Mouse (Mus musculus) frontal cortex, adult (tissue): ENCODE measurements around the gene Rad51c.
"Not testable (repeated sequence)": the region's sequence is repeated elsewhere in the genome, so short reads cannot be mapped to it uniquely, and the experiment has no call there.

Source experiments
- ATAC-seq: cut with Nextera tagmentation; 2 replicates; pipeline ENCODE4 v1.9.2; 2017; ENCODE audit warnings: mild to moderate bottlenecking, moderate library complexity, mixed read lengths; ENCODE audit not compliant: low TSS enrichment

Rad51c gene

GRCm38 (mm10) chr11:87432447-87432846 lies 27.7 kb upstream of the Rad51c start:
- no peak for ATAC-seq

GRCm38 (mm10) chr11:87431813-87432212 lies 27.1 kb upstream of the Rad51c start:
- not testable (repeated sequence) for ATAC-seq

GRCm38 (mm10) chr11:87430374-87430773 lies 25.6 kb upstream of the Rad51c start:
- no peak for ATAC-seq

DNA sequence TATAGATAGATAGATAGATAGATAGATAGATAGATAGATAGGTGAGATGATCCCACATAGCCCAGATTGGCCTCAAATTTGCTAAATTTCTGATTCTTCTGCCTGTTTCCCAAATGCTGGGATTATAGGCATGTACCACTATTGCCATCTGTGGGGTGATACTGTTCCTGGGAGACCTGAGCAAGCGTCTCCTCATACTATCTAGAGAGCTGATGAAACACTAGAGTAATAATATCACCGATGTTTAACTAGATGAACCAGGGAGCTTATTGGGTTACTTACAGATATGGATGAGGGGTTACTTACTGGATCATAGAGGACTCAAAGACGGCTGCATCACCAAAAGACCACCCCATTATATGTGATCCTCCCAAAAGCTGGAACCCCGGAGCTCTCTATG lies 24.6 kb upstream of the Rad51c start:
- ATAC-seq = no peak

GRCm38 (mm10) chr11:87428051-87428673 lies 23.4 kb upstream of the Rad51c start:
- ATAC-seq = no peak

DNA sequence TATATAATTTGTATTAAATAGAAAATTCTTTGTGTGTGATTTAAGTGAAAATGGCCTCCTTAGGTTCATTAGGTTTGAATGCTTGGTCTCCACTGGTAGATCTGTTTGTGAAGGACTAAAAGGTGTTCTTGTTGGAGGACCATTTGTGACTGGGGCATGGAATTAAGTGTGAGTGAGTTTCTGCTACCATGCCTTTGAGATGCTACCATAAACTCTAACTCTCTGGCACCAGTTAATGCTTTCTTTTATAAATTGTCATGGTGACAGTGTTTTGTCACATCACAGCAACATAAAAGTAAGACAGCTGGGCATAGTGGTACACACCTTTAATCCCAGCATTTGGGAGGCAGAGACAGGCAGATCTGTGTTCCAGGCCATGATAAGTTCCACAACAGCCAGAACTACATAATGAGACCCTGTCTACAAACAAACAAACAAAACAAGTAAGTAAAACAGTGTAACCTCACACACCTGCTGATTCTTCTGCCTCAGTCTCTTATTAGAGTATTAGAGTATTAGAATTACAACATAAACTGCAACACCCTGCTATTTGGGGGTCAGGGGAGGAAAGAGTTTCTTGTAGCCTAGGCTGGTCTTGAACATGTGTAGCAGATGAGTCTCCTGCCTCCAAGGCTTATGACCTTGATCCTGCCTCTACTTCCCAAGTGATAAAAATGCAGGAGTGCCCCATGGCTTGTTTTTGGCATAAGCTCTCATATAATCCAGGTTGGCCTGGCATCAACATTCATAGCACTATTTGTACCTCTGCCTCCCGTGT lies 22.7 kb upstream of the Rad51c start:
- ATAC-seq = no peak

DNA sequence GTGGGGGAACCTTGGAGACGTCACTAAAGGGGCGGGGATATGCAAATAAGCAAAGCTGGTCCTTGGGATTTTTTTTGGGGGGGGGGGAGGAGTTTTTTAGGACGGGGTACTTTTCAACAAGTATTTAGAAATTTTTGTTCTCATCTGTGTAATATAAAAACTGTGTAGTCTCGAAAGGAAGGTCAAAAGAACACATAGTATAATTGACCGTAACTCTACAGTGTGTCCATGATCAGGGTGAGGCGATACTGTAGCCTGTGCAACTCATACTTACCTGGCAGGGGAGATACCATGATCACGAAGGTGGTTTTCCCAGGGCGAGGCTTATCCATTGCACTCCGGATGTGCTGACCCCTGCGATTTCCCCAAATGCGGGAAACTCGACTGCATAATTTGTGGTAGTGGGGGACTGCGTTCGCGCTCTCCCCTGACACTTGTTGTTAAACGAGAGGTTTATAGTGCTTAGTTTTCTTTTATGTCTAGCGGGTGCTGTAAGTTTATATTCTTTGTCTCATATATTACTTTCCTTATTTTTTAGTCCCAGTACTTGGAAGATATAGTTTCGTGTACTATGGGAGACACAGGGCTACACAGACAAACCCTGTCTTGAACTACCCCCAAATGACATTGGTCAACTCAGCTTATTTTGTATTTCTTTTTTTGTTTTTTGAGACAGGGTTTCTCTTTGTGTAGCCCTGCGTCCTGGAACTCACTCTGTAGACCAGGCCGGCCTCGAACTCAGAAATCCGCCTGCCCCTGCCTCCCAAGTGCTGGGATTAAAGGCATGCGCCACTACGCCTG lies 21.9 kb upstream of the Rad51c start:
- peak; percentile 89 for ATAC-seq

GRCm38 (mm10) chr11:87426121-87426449 lies 21.3 kb upstream of the Rad51c start:
- no peak for ATAC-seq

DNA sequence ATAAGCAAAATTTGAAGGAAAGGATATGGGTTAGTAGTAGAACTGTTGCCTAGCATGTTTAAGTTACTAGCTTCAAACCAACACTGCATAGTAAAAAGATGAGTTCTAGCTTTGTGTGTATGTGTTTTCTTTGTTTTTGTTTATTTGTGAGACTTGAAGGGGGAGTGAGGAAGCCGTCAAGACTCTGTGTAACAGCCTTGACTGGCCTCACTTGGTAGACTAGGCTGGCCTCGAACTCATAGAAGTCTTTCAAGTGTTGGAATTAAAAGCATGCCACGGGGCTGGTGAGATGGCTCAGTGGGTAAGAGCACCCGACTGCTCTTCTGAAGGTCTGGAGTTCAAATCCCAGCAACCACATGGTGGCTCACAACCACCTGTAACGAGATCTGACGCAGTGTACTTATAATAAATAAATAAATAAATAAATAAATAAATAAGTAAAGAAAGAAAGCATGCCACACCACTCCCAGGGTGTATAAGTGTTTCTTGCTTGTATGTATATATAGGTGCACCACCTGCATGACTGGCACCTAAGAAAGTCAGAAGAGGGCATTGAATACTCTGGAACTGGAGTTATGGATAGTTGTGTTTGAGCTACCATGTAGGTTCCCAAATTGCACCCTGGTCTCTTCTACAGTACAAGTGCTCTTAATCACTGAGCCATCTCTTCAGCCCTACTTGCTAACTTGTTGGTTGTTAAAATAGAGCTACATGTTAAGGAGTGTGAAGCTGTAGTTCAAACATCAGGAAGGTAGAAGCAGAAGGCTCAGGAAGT lies 19.0 kb upstream of the Rad51c start:
- ATAC-seq = no peak

GRCm38 (mm10) chr11:87422511-87423340 lies 18.0 kb upstream of the Rad51c start:
- ATAC-seq = peak; percentile 82

DNA sequence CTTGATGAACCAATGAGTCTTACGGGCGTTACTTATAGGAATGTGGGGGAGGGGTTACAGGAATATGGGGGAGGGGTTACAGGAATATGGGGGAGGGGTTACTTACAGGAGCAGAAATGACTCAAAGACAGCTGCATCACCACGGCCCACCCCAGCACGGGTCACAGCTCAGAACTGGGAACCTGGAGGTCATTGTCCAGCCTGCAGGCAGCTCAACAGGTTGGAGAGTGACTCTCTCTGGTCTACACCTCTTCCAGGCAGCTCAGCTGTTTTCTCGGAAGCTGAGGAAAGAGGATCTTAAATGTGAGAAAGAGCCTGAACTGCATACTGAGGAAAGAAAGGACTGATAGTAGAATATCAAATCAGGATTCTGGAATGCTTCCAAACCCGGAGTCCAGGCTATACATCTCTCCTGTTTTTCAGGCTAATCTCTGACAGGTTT lies 17.0 kb upstream of the Rad51c start:
- ATAC-seq = no peak

- ATAC-seq = no peak
Measured at GRCm38 (mm10) chr11:87420861-87421260, 16.1 kb upstream of the Rad51c start.

GRCm38 (mm10) chr11:87416120-87416519 lies 11.4 kb upstream of the Rad51c start:
- ATAC-seq = no peak

DNA sequence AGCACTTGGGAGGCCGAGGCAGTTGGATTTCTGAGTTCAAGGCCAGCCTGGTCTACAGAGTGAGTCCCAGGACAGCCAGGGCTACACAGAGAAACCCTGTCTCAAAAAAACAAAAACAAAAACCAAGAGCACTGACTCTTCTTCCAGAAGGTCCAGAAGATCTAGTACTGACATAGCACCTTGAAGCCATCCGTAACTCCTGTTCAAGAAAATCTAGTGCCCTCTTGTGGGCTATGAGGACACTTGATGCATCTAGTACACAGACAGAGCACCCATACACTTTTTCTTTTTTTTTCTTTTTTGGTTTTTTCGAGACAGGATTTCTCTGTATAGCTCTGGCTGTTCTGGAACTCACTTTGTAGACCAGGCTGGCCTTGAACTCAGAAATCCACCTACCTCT lies 8.7 kb upstream of the Rad51c start:
- not testable (repeated sequence) for ATAC-seq

DNA sequence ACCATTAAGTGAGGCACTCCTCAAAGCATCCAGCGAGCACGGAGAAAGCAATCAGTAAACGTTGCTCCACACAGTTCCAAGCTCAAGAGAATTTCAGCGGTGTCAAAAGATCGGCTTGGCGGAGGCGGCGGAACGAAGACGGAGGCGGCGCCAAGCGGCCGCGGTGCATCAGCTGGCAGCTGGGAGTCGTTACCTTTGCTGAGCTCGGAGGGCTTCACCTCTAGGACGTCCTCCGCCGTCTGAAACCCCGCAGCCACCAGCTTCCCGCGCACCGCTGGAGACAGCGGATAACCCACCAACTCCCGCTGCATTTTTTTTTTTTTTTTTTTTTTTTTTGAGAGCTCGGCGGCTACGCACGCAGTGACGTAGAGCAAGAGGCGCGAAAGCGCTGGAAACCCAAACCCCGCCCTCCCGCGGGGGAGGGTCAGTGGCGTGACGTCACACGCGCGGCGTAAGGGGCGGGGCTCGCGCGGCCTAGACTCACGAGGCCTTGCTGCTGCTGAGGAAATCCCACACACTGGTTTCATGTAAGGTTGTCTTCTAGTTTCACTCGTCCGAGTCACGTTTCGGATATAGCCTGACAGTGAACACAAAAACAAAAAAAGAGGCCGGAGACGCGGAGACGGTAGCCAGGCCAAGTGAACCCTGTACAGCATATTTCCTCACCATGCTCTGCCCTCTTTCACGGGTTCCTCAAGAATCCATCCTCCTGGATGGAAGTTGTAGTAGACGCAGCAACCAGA lies 472 bp downstream of the Rad51c start:
- ATAC-seq = peak; percentile 79

- ATAC-seq = no peak
Measured at GRCm38 (mm10) chr11:87398402-87398801, 6.4 kb downstream of the Rad51c start.

- peak; percentile 62; the same call in 1 of the 2 replicates for ATAC-seq
Measured at GRCm38 (mm10) chr11:87393855-87394254, 10.9 kb downstream of the Rad51c start.

DNA sequence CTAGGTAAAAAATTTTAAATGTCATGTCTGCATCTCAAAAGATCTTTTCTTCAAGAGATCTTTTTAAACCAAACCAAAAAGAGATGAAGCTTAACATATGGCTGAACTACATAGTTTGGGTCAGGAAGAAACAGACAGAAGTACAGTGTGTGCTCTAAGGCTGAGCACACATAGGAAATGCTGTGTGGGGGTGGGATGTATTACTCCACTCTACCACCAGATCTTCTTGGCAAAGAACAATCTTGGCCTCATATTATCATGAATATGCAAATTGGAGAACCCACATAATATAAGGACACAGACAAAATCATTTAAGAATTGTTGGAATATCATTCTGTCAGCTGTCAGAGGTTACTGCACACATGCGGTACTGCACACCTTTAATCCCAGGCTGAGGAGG lies 19.1 kb downstream of the Rad51c start:
- ATAC-seq = peak; percentile 81

DNA sequence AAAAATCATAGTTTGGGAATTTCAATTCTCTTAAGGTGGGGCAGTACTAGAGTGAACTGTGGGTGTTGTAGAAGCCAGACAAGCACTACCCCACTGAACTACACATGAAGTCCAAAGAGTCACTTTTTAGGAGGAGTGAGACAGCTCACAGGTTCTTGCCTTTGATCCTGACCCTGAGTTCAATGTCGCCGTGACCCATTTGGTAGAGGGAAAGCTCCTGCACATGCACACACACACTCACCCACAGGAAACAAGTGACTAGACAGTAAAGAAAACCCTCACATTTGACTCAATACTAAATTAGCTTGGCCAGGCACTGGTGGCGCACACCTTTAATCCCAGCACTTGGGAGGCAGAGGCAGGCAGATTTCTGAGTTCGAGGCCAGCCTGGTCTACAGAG lies 20.2 kb downstream of the Rad51c start:
- ATAC-seq = no peak

- no peak for ATAC-seq
Measured at GRCm38 (mm10) chr11:87367865-87368580, 36.7 kb downstream of the Rad51c start.
